Mouse (Mus musculus) left cerebral cortex, postnatal 4 days (tissue): ENCODE results near the gene Atg16l2. TPM values are rescaled to one million over a fixed set of nuclear protein-coding genes. Genes with fewer than 3 reads are reported as not detected.

Source experiments
- DNase-seq: peaks from one replicate; pipeline ENCODE4 v3.0.0-alpha.2; 2022
- intact Hi-C: fragments of 180-260 bp; cut with DNase I; formaldehyde crosslinking; loops from one replicate; pipeline ENCODE4 v1.15.1; 2025
- total RNA-seq, 2 experiments: library from RNA; stranded (reverse); gene quantifications; 2 replicates each; pipeline ENCODE4 v1.2.3; 2021

Gene Atg16l2
- total RNA-seq, 2 experiments from 2014 or later = 34.2 to 36.0 TPM

- intact Hi-C loops = loop anchor here (10.0 kb wide), 1 partner anchor 132 kb away; no protein-coding TSS in a partner anchor
- DNase-seq = no peak
Measured at GRCm38 (mm10) chr7:101236712-101237473, 65.2 kb downstream of the Atg16l2 start.

GRCm38 (mm10) chr7:101232716-101233115, 69.3 kb downstream of the Atg16l2 start:
- DNase-seq = no peak

GRCm38 (mm10) chr7:101231458-101231857, 70.6 kb downstream of the Atg16l2 start:
- intact Hi-C loops = loop anchor here (5.0 to 10.0 kb wide), 2 partner anchors 127 to 169 kb away; no protein-coding TSS in a partner anchor

More at GRCm38 (mm10) chr7:101232716-101233115, 69.3 kb downstream of the Atg16l2 start:
- intact Hi-C loops = loop anchor here (5.0 to 10.0 kb wide), 2 partner anchors 128 to 170 kb away; no protein-coding TSS in a partner anchor

GRCm38 (mm10) chr7:101229336-101229735, 72.7 kb downstream of the Atg16l2 start:
- DNase-seq = no peak
- intact Hi-C loops = no loop called here

More at GRCm38 (mm10) chr7:101231458-101231857, 70.6 kb downstream of the Atg16l2 start:
- DNase-seq = no peak

GRCm38 (mm10) chr7:101223501-101223900, 78.5 kb downstream of the Atg16l2 start:
- intact Hi-C loops = no loop called here
- DNase-seq = no peak

- no peak for DNase-seq
- intact Hi-C loops = no loop called here
Measured at GRCm38 (mm10) chr7:101216724-101217123, 85.3 kb downstream of the Atg16l2 start.

GRCm38 (mm10) chr7:101213515-101214263, 88.4 kb downstream of the Atg16l2 start:
- intact Hi-C loops = no loop called here
- DNase-seq = no peak

Other genes starting within 250 kb of the Atg16l2 start
- 100 to 1,000 TPM; 107 to 122 TPM for gene Fchsd2, start 209.4 kb downstream of the Atg16l2 start, total RNA-seq
- 10 to 100 TPM; 13.2 to 14.6 TPM for gene Stard10, start 14.8 kb upstream of the Atg16l2 start, total RNA-seq
- gene Arap1, start 45.8 kb upstream of the Atg16l2 start, total RNA-seq = 10 to 100 TPM; 21.1 to 21.9 TPM
- 1 to 10 TPM in 1 of 2 experiments, not detected in 1; 6.6 TPM for gene Gm45837, start 108.6 kb upstream of the Atg16l2 start, total RNA-seq
- 100 to 1,000 TPM; 173 to 179 TPM for gene Pde2a, start 119.4 kb upstream of the Atg16l2 start, total RNA-seq